Mouse (Mus musculus) forebrain, postnatal 0 days (tissue): ENCODE data around the gene Mrc2. TPM values are rescaled to one million over a fixed set of nuclear protein-coding genes. Genes with fewer than 3 reads are reported as not detected.

Experiments used
- ATAC-seq: fragments of 200-750 bp; cut with Nextera tagmentation; 2 replicates; pipeline ENCODE4 v1.8.0; 2017; ENCODE audit warnings: mild to moderate bottlenecking, moderate library complexity
- DNase-seq: peaks from one replicate; pipeline ENCODE4 v3.0.0-alpha.2; 2015
- H3K27ac ChIP-seq: fragments of 300-500 bp; sonication (generic); 2 replicates; pipeline ENCODE4 v1.5.1; 2014; ENCODE audit warnings: low read depth, mild to moderate bottlenecking, antibody characterized with exemption, low read length, moderate library complexity, mixed read lengths
- H3K27me3 ChIP-seq: fragments of 300-500 bp; sonication (generic); 2 replicates; pipeline ENCODE4 v1.6.1; 2014; ENCODE audit warnings: mild to moderate bottlenecking, low read length, mixed read lengths; ENCODE audit not compliant: insufficient read depth
- H3K36me3 ChIP-seq: fragments of 300-500 bp; sonication (generic); 2 replicates; pipeline ENCODE4 v1.6.1; 2014; ENCODE audit warnings: mild to moderate bottlenecking, moderate library complexity; ENCODE audit not compliant: insufficient read depth
- H3K4me1 ChIP-seq: fragments of 300-500 bp; sonication (generic); 2 replicates; pipeline ENCODE4 v1.6.1; 2014; ENCODE audit warnings: antibody characterized with exemption; ENCODE audit not compliant: insufficient read depth
- H3K4me2 ChIP-seq: fragments of 300-500 bp; sonication (generic); 2 replicates; pipeline ENCODE4 v1.6.1; 2014; ENCODE audit warnings: low read depth, mild to moderate bottlenecking, moderate library complexity
- H3K4me3 ChIP-seq: fragments of 300-500 bp; sonication (generic); 2 replicates; pipeline ENCODE4 v1.5.1; 2014; ENCODE audit warnings: low read depth, low read length, mixed read lengths
- H3K9ac ChIP-seq: fragments of 300-500 bp; sonication (generic); 2 replicates; pipeline ENCODE4 v1.6.1; 2014; ENCODE audit warnings: mild to moderate bottlenecking
- H3K9me3 ChIP-seq: fragments of 300-500 bp; sonication (generic); 2 replicates; pipeline ENCODE4 v1.6.1; 2016; ENCODE audit warnings: low read length
- CTCF ChIP-seq: sonication (generic); IDR thresholded peaks from 2 replicates; pipeline ENCODE4 v1.5.1; 2016; ENCODE audit warnings: antibody characterized with exemption, control low read depth, low read depth
- WGBS: fragments of 180-500 bp; shearing (Covaris S2); extraction: QIAGEN DNeasy Blood & Tissue Kit; methylation state at CpG from one replicate; pipeline ENCODE4 v1.1.7; 2014; 5-methylcytosine and 5-hydroxymethylcytosine counted together
- polyA plus RNA-seq: library from polyadenylated mRNA; unstranded; fragments of >200 nt; fragmentation: Nextera tagmentation; extraction: Ambion mirVana; gene quantifications from 2 replicates; pipeline ENCODE4 v1.2.1, GENCODE M21; 2015
- total RNA-seq: library from RNA; depleted of rRNA; stranded (reverse); fragments of >200 nt; gene quantifications from 2 replicates; pipeline ENCODE4 v1.2.3, GENCODE M21; 2014

The Mrc2 gene
- total and polyA plus RNA-seq, 2 experiments from 2014 or later = 2.4 to 13.2 TPM

- no peak for TF ChIP-seq CTCF
- Histone ChIP-seq H3K9ac (no peak overlapping the region), H3K9me3 (no peaks in the 10 kb centered on the region), H3K27me3 (no peaks in the 10 kb centered on the region), H3K36me3 (no peaks in the 10 kb centered on the region), H3K4me3 (no peak overlapping the region), H3K4me1 (no peaks in the 10 kb centered on the region), H3K27ac (no peak overlapping the region), H3K4me2 (no peak overlapping the region)
- no peak for ATAC-seq
- no peak for DNase-seq
- WGBS = 88% methylated on average over 7 of the region's 7 CpGs
Measured at GRCm38 (mm10) chr11:105350643-105351042, 58.2 kb downstream of the Mrc2 start.

GRCm38 (mm10) chr11:105352152-105352551 lies 59.7 kb downstream of the Mrc2 start:
- 83% methylated on average over 8 of the region's 8 CpGs for WGBS
- Histone ChIP-seq H3K4me2 (no peak overlapping the region), H3K27me3 (no peaks in the 10 kb centered on the region), H3K36me3 (no peaks in the 10 kb centered on the region), H3K9ac (no peak overlapping the region), H3K27ac (no peak overlapping the region), H3K9me3 (no peaks in the 10 kb centered on the region), H3K4me3 (no peak overlapping the region), H3K4me1 (no peaks in the 10 kb centered on the region)
- DNase-seq = no peak
- no peak for TF ChIP-seq CTCF
- no peak for ATAC-seq

- ATAC-seq = no peak
- H3K27ac ChIP-seq = no peak overlapping the region
- no peak for TF ChIP-seq CTCF
Measured at GRCm38 (mm10) chr11:105352954-105353890, 60.8 kb downstream of the Mrc2 start.

DNA sequence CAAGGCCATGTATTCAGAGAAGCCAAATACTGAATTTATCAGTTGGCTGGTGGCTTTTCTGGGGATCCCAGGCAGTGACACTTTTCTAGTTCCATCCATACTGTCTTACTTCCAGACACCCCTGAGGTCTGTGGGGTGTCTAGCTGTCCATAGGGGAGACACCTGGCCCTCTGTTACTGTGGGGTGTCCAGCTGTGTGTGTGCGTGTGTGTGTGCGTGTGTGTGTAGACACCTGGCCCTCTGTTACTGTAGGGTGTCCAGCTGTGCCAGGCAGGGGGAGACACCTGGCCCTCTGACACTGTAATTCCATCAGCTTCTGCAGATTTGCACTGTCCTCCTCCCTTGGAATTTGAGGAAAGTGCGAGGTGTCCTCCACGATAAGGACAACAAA lies 61.4 kb downstream of the Mrc2 start:
- H3K4me2 ChIP-seq = no peak overlapping the region

More at GRCm38 (mm10) chr11:105352954-105353890, 60.8 kb downstream of the Mrc2 start:
- Histone ChIP-seq H3K4me2 (no peak overlapping the region), H3K4me1 (no peaks in the 10 kb centered on the region), H3K4me3 (no peak overlapping the region), H3K9ac (no peak overlapping the region), H3K9me3 (no peaks in the 10 kb centered on the region), H3K27me3 (no peaks in the 10 kb centered on the region), H3K36me3 (no peaks in the 10 kb centered on the region)
- DNase-seq = no peak
- 42% methylated on average over 9 of the region's 9 CpGs for WGBS

GRCm38 (mm10) chr11:105356301-105356700 lies 63.9 kb downstream of the Mrc2 start:
- no peak overlapping the region for H3K9ac ChIP-seq
- TF ChIP-seq CTCF = no peak
- no peaks in the 10 kb centered on the region for H3K9me3 ChIP-seq
- DNase-seq (no peak), ATAC-seq (no peak)
- no peak overlapping the region for H3K27ac ChIP-seq
- H3K4me2 ChIP-seq = no peak overlapping the region
- H3K4me1 ChIP-seq = no peaks in the 10 kb centered on the region
- no peak overlapping the region for H3K4me3 ChIP-seq
- H3K27me3 ChIP-seq = no peaks in the 10 kb centered on the region
- WGBS = 83% methylated on average over 7 of the region's 7 CpGs
- H3K36me3 ChIP-seq = no peaks in the 10 kb centered on the region

More for the DNA sequence above, 61.4 kb downstream of the Mrc2 start:
- H3K9me3 ChIP-seq = no peaks in the 10 kb centered on the region
- 95% methylated on average over 4 of the region's 4 CpGs for WGBS
- no peaks in the 10 kb centered on the region for H3K4me1 ChIP-seq
- DNase-seq = no peak
- no peak for ATAC-seq
- no peaks in the 10 kb centered on the region for H3K27me3 ChIP-seq
- H3K4me3 ChIP-seq = no peak overlapping the region
- H3K9ac ChIP-seq = no peak overlapping the region
- H3K36me3 ChIP-seq = no peaks in the 10 kb centered on the region
- H3K27ac ChIP-seq = no peak overlapping the region
- TF ChIP-seq CTCF = no peak

DNA sequence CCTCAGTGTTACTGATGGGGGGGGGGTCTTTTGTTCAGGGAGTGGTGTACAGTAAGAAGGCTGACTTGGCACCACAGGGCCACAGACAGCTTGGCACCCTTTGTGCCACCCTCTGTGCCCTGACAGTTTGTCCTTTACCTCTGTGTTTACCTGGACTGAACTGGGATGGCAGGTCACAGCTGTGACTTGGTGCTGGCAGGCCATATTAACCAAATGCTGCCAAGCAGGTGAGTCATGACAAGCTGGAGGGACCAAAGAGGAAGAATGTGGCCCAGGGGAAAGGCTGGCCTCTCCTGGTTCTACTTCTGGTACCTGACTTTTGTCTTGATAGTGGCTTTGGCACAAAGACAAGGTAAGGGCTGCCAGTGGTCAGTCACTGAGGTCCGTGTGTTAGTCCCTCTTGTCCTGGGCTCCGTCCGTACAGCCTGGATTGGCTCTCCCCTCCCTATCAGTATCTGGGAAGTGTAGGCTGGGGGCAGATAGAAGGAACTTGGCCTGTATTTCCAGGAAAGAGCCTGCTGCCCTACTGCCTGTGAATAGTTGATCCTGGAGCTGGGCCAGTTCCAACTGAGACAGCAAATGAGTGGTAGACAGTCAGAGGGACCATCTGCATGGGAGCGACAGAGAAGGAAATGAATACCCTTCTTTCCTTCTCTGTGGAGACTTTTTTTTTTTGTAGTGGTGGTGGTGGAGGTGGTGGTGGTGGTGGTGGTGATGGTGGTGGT lies 69.8 kb downstream of the Mrc2 start:
- Histone ChIP-seq H3K9me3 (no peaks in the 10 kb centered on the region), H3K4me1 (peaks cover 18% of the 10 kb centered on the region), H3K27ac (no peak overlapping the region), H3K9ac (no peak overlapping the region), H3K27me3 (no peaks in the 10 kb centered on the region), H3K36me3 (no peaks in the 10 kb centered on the region), H3K4me2 (no peak overlapping the region), H3K4me3 (no peak overlapping the region)
- TF ChIP-seq CTCF = no peak
- no peak for ATAC-seq
- 72% methylated on average over 4 of the region's 4 CpGs for WGBS
- DNase-seq = no peak
